Mouse (Mus musculus) heart, postnatal 0 days (tissue): ENCODE data around the gene Shroom3. TPM values are rescaled to one million over a fixed set of nuclear protein-coding genes. Genes with fewer than 3 reads are reported as not detected.

Experiments used
- ATAC-seq: fragments of 200-750 bp; cut with Nextera tagmentation; 2 replicates; pipeline ENCODE4 v1.8.0; 2017; ENCODE audit warnings: low read depth, moderate number of reproducible peaks, moderate library complexity; ENCODE audit not compliant: insufficient read depth
- DNase-seq: peaks from one replicate; pipeline ENCODE4 v3.0.0-alpha.2; 2016; ENCODE audit warnings: low spot score
- H3K27ac ChIP-seq: fragments of 300-500 bp; sonication (generic); 2 replicates; pipeline ENCODE4 v1.5.1; 2014; ENCODE audit warnings: low read depth, mild to moderate bottlenecking
- H3K27me3 ChIP-seq: fragments of 300-500 bp; sonication (generic); 2 replicates; pipeline ENCODE4 v1.6.1; 2014; ENCODE audit warnings: low read length, mixed read lengths; ENCODE audit not compliant: control insufficient read depth, insufficient read depth
- H3K36me3 ChIP-seq: fragments of 300-500 bp; sonication (generic); replicated peaks from 2 replicates; pipeline ENCODE4 v1.6.1; 2014; ENCODE audit warnings: low read length, mixed read lengths; ENCODE audit not compliant: control insufficient read depth, insufficient read depth
- H3K4me1 ChIP-seq: fragments of 300-500 bp; sonication (generic); 2 replicates; pipeline ENCODE4 v1.6.1; 2014; ENCODE audit warnings: antibody characterized with exemption; ENCODE audit not compliant: control insufficient read depth, insufficient read depth
- H3K4me2 ChIP-seq: fragments of 300-500 bp; sonication (generic); 2 replicates; pipeline ENCODE4 v1.6.1; 2014; ENCODE audit warnings: low read depth, mild to moderate bottlenecking, low read length, moderate library complexity
- H3K4me3 ChIP-seq: fragments of 300-500 bp; sonication (generic); 2 replicates; pipeline ENCODE4 v1.5.1; 2014; ENCODE audit warnings: low read depth, low read length
- H3K9ac ChIP-seq: fragments of 300-500 bp; sonication (generic); replicated peaks from 2 replicates; pipeline ENCODE4 v1.6.1; 2014; ENCODE audit warnings: low read depth, low read length, mixed read lengths
- H3K9me3 ChIP-seq: fragments of 300-500 bp; sonication (generic); replicated peaks from 2 replicates; pipeline ENCODE4 v1.6.1; 2016; ENCODE audit warnings: low read length; ENCODE audit not compliant: control insufficient read depth
- CTCF ChIP-seq: IDR thresholded peaks from 2 replicates; pipeline ENCODE4 v1.5.1; 2016; ENCODE audit warnings: antibody characterized with exemption, control low read depth, low read depth
- EP300 ChIP-seq: IDR thresholded peaks from 2 replicates; pipeline ENCODE4 v1.6.1; 2016; ENCODE audit warnings: antibody characterized with exemption, low read depth
- WGBS: fragments of 180-500 bp; shearing (Covaris S2); extraction: QIAGEN DNeasy Blood & Tissue Kit; methylation state at CpG from one replicate; pipeline ENCODE4 v1.1.7; 2014; 5-methylcytosine and 5-hydroxymethylcytosine counted together
- polyA plus RNA-seq: library from polyadenylated mRNA; unstranded; fragments of >200 nt; fragmentation: Nextera tagmentation; extraction: Ambion mirVana; gene quantifications from 2 replicates; pipeline ENCODE4 v1.2.1, GENCODE M21; 2015
- total RNA-seq: library from RNA; depleted of rRNA; stranded (reverse); fragments of >200 nt; gene quantifications from 2 replicates; pipeline ENCODE4 v1.2.3, GENCODE M21; 2014; ENCODE audit warnings: low replicate concordance

Shroom3 gene
- total and polyA plus RNA-seq, 2 experiments from 2014 or later: 13.3 to 72.4 TPM

DNA sequence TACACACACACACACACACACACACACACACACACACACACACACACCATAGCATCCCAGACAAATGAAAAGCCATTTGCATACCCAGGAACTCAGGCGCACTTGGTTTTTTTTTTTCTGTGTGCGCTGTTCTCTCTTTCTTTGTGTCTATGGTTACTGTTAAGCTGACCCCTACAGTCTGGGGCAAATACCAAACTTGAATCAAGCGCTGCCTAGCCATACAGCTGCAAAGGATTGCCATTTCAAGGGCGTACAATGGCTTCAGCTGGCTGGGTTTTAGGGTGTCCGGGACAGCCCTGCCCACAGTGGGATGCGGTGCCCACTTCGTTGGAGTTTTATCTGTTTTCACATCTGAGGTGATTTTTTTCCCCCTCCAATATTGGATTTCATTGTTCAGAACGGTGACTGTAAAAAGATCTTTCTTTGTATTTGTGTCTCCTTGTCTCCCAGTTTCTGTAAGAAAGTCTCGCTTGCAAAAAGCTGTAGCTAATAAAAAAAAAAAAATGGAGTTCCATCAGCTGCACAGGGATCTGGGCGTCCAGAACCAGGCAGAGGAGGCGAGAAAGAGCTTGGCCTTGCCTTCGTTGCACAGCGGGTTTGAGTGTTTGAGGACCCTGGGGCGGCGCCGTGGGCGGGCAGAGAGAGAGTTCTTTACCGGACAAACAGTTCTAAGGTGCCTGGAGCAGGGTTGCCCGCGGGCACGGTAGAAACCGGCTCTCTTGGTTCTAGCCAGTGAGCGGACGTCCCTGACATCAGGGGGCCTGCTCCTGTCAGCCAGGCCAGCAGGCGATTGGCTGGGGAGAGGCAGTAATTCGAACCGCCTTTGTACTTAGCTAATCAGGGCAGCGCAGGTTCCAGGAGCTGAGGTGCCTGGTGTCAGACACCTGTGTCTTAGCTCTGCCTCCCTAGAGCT is 125.5 kb downstream of the Shroom3 start:
- H3K4me3 ChIP-seq: peak overlapping the region; percentile 56
- H3K36me3 ChIP-seq: no peaks in the 10 kb centered on the region
- 8% methylated on average over 28 of the region's 28 CpGs for WGBS
- H3K27me3 ChIP-seq: no peaks in the 10 kb centered on the region
- H3K9ac ChIP-seq: peak overlapping the region; percentile 63
- H3K27ac ChIP-seq: peak overlapping the region; percentile 86
- peak; percentile 89 for ATAC-seq
- H3K9me3 ChIP-seq: no peaks in the 10 kb centered on the region
- H3K4me2 ChIP-seq: peak overlapping the region; percentile 65
- H3K4me1 ChIP-seq: peaks cover 30% of the 10 kb centered on the region
- peak; percentile 85 for DNase-seq
- TF ChIP-seq EP300: no peak
- no peak for TF ChIP-seq CTCF

- H3K27ac ChIP-seq: peak overlapping the region; percentile 86
- peaks cover 30% of the 10 kb centered on the region for H3K4me1 ChIP-seq
- no peaks in the 10 kb centered on the region for H3K9me3 ChIP-seq
- DNase-seq (no peak), ATAC-seq (no peak)
- peak overlapping the region; percentile 65 for H3K4me2 ChIP-seq
- H3K4me3 ChIP-seq: peak overlapping the region; percentile 56
- no peaks in the 10 kb centered on the region for H3K36me3 ChIP-seq
- peak overlapping the region; percentile 63 for H3K9ac ChIP-seq
- 19% methylated on average over 13 of the region's 13 CpGs for WGBS
- TF ChIP-seq CTCF (no peak), EP300 (no peak)
- H3K27me3 ChIP-seq: no peaks in the 10 kb centered on the region
Measured at GRCm38 (mm10) chr5:92809416-92809750, 126.1 kb downstream of the Shroom3 start.

GRCm38 (mm10) chr5:92810922-92811533 is 127.8 kb downstream of the Shroom3 start:
- ATAC-seq (peak; percentile 42), DNase-seq (peak; percentile 47)
- peak overlapping the region; percentile 51; the same call in 1 of the 2 replicates for H3K9ac ChIP-seq
- H3K4me3 ChIP-seq: peak overlapping the region; percentile 56
- peak overlapping the region; percentile 65 for H3K4me2 ChIP-seq
- TF ChIP-seq CTCF: no peak
- TF ChIP-seq EP300: no peak
- H3K27me3 ChIP-seq: no peaks in the 10 kb centered on the region
- no peaks in the 10 kb centered on the region for H3K9me3 ChIP-seq
- 10% methylated on average over 9 of the region's 9 CpGs for WGBS
- peaks cover 30% of the 10 kb centered on the region for H3K4me1 ChIP-seq
- peak overlapping the region; percentile 86 for H3K27ac ChIP-seq
- no peaks in the 10 kb centered on the region for H3K36me3 ChIP-seq

DNA sequence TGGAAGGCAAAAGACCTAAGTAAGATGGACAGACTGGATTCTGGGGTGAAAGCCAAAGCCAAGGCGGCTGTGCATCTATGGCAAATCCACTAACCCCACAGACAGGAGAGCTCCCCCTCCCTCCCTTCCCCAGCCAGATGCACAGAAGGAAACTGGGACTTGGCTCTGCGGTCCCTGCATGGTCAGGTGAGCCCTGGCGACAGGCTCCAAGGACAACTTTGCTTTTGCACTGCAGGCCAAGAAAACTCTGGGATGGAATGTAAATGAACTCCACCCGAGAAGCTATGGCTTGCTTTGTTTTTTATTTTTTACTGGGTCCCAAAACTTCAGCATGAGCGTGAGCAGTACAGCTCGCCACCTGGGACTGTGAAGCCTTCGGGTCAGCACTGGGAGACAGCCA is 128.5 kb downstream of the Shroom3 start:
- H3K9ac ChIP-seq: no peak overlapping the region; the same call in 1 of the 2 replicates
- DNase-seq: no peak

DNA sequence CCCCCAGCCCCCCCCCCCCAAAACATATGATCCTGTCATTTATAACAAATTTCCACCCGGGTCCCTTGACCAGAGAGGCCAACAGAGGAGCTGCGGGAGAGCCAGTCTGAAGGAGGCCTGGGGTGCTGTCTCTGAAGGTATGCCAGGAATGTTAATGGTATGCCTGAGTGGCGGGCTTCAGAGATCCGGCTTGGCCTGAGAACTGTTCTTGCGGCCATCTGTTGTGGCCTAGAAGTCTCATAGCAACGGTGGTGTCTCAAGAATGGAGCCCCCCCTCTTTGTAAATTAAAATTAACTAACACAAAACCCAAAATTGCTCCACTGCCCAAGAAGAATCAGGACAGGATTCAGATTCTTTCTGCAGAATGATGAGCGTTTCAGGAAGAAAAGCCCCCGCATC is 129.7 kb downstream of the Shroom3 start:
- Histone ChIP-seq H3K36me3 (no peaks in the 10 kb centered on the region), H3K4me2 (peak overlapping the region; percentile 56), H3K9me3 (no peaks in the 10 kb centered on the region), H3K9ac (no peak overlapping the region), H3K27me3 (no peaks in the 10 kb centered on the region), H3K4me1 (peaks cover 34% of the 10 kb centered on the region), H3K4me3 (no peak overlapping the region), H3K27ac (peak overlapping the region; percentile 84)
- peak; percentile 80 for DNase-seq
- WGBS: 13% methylated on average over 8 of the region's 8 CpGs
- TF ChIP-seq CTCF: no peak
- no peak for TF ChIP-seq EP300
- ATAC-seq: peak; percentile 54

More for the DNA sequence above, 128.5 kb downstream of the Shroom3 start:
- no peaks in the 10 kb centered on the region for H3K27me3 ChIP-seq
- no peak for TF ChIP-seq CTCF
- no peak for TF ChIP-seq EP300
- H3K9me3 ChIP-seq: no peaks in the 10 kb centered on the region
- H3K36me3 ChIP-seq: no peaks in the 10 kb centered on the region
- peaks cover 31% of the 10 kb centered on the region for H3K4me1 ChIP-seq
- peak overlapping the region; percentile 84 for H3K27ac ChIP-seq
- H3K4me2 ChIP-seq: peak overlapping the region; percentile 56
- WGBS: 24% methylated on average over 7 of the region's 7 CpGs
- peak overlapping the region; percentile 19 for H3K4me3 ChIP-seq
- no peak for ATAC-seq
